Mouse (Mus musculus) heart, embryonic 14.5 days (tissue): ENCODE data around the gene Spata45. TPM values are rescaled to one million over a fixed set of nuclear protein-coding genes. Genes with fewer than 3 reads are reported as not detected.
A peak's percentile ranks its signal among the peaks of the same experiment; 100 is the strongest.

Source experiments
- ATAC-seq: fragments of 200-750 bp; cut with Nextera tagmentation; 2 replicates; pipeline ENCODE4 v1.8.0; 2017; ENCODE audit warnings: low read depth, moderate TSS enrichment; ENCODE audit not compliant: insufficient number of reproducible peaks, insufficient read depth, low FRiP score
- H3K27ac ChIP-seq, 2 experiments: fragments of 200-500 bp in 1 of 2; fragments of 300-500 bp in 1 of 2; sonication (generic) in 1 of 2; replicated peaks in 1 of 2; 2 replicates each; pipeline ENCODE4 v1.5.1; 2012 to 2014; ENCODE audit warnings: low read depth in 2 of 2, low read length in 2 of 2, control low read depth in 1 of 2, mild to moderate bottlenecking in 1 of 2, mixed read lengths in 1 of 2; ENCODE audit not compliant: control insufficient read depth in 1 of 2, insufficient read depth in 1 of 2
- H3K27me3 ChIP-seq: fragments of 300-500 bp; sonication (generic); 2 replicates; pipeline ENCODE4 v1.6.1; 2014; ENCODE audit warnings: mild to moderate bottlenecking, low read length, control low read depth; ENCODE audit not compliant: control insufficient read depth, insufficient read depth
- H3K36me3 ChIP-seq: fragments of 300-500 bp; sonication (generic); 2 replicates; pipeline ENCODE4 v1.6.1; 2014; ENCODE audit warnings: mild to moderate bottlenecking, control low read depth, low read length, mixed read lengths; ENCODE audit not compliant: control insufficient read depth, insufficient read depth
- H3K4me1 ChIP-seq, 2 experiments: fragments of 200-500 bp in 1 of 2; fragments of 300-500 bp in 1 of 2; sonication (generic) in 1 of 2; 2 replicates each; pipeline ENCODE4 v1.6.1; 2012 to 2014; ENCODE audit warnings: low read length in 2 of 2, control low read depth in 1 of 2, mixed read lengths in 1 of 2; ENCODE audit not compliant: control insufficient read depth in 2 of 2, insufficient read depth in 2 of 2
- H3K4me2 ChIP-seq: fragments of 300-500 bp; sonication (generic); 2 replicates; pipeline ENCODE4 v1.6.1; 2014; ENCODE audit warnings: mild to moderate bottlenecking, low read length
- H3K4me3 ChIP-seq, 2 experiments: fragments of 200-500 bp in 1 of 2; fragments of 300-500 bp in 1 of 2; sonication (generic) in 1 of 2; 2 replicates each; pipeline ENCODE4 v1.5.1; 2012 to 2014; ENCODE audit warnings: low read length in 2 of 2, mild to moderate bottlenecking in 2 of 2, control low read depth in 1 of 2, low read depth in 1 of 2, moderate library complexity in 1 of 2; ENCODE audit not compliant: control insufficient read depth in 1 of 2, insufficient read depth in 1 of 2
- H3K9ac ChIP-seq: fragments of 300-500 bp; sonication (generic); 2 replicates; pipeline ENCODE4 v1.6.1; 2014; ENCODE audit warnings: mild to moderate bottlenecking, low read length
- H3K9me3 ChIP-seq: fragments of 300-500 bp; sonication (generic); 2 replicates; pipeline ENCODE4 v1.6.1; 2016; ENCODE audit warnings: low read length, control low read depth; ENCODE audit not compliant: control insufficient read depth
- WGBS: fragments of 180-500 bp; shearing (Covaris S2); extraction: QIAGEN DNeasy Blood & Tissue Kit; methylation state at CpG from one replicate; pipeline ENCODE4 v1.1.7; 2014; 5-methylcytosine and 5-hydroxymethylcytosine counted together
- polyA plus RNA-seq: library from polyadenylated mRNA; unstranded; fragments of >200 nt; fragmentation: Nextera tagmentation; extraction: Ambion mirVana; gene quantifications from 2 replicates; pipeline ENCODE4 v1.2.1, GENCODE M21; 2014

Spata45 gene
- polyA plus RNA-seq, 1 experiment from 2014 or later = not detected

GRCm38 (mm10) chr1:191062241-191062780 lies 25.9 kb downstream of the Spata45 start:
- no peak for ATAC-seq
- peak overlapping the region; percentile 88 for H3K4me2 ChIP-seq
- H3K4me1 ChIP-seq = peaks cover 2 to 5% of the 10 kb centered on the region in 2 experiments; a peak in 3 of 4 replicates
- peaks cover 28% of the 10 kb centered on the region for H3K36me3 ChIP-seq
- no peaks in the 10 kb centered on the region for H3K27me3 ChIP-seq
- WGBS = 4% methylated on average over 15 of the region's 15 CpGs
- H3K27ac ChIP-seq = peak overlapping the region; percentile 53 to 60
- no peaks in the 10 kb centered on the region for H3K9me3 ChIP-seq
- peak overlapping the region; percentile 66 to 72 for H3K4me3 ChIP-seq
- peak overlapping the region; percentile 90 for H3K9ac ChIP-seq

- peaks cover 31% of the 10 kb centered on the region for H3K36me3 ChIP-seq
Observed at GRCm38 (mm10) chr1:191062781-191063485, 26.5 kb downstream of the Spata45 start, which contains the start of the genes Tatdn3 and Nsl1. Gene Tatdn3 (minus strand): TSS chr1:191062932. Gene Nsl1 (plus strand): TSS chr1:191063012.

DNA sequence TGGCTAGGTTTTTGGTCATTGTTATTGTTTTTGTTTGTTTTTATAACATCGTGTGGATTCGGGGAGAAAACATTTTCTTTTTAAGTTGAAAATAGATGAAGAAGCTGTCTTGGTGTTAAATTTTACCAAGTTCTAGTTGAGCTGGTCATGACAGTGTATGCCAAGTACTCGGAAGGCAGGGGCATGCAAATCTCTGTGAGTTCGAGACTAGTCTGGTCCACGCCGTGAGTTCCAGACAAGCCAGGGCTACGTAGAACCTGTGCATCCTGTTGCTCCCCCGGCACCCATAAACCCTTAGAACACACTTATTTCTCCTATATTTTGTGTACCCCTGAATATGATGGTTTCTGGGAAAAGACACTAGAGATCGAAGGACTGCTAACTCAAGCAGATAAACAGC lies 27.3 kb downstream of the Spata45 start:
- Histone ChIP-seq H3K27ac (no peak overlapping the region), H3K4me2 (peak overlapping the region; percentile 88), H3K27me3 (no peaks in the 10 kb centered on the region), H3K4me1 (peaks cover 2 to 5% of the 10 kb centered on the region in 2 experiments; a peak in 3 of 4 replicates), H3K36me3 (peaks cover 37% of the 10 kb centered on the region), H3K4me3 (peak overlapping the region; percentile 66 to 72), H3K9me3 (no peaks in the 10 kb centered on the region), H3K9ac (peak overlapping the region; percentile 90)
- no peak for ATAC-seq
- WGBS = 55% methylated on average over 9 of the region's 9 CpGs

More at GRCm38 (mm10) chr1:191062781-191063485, 26.5 kb downstream of the Spata45 start, which contains the start of the genes Tatdn3 and Nsl1:
- peak within 1 kb of the TSS; percentile 53 to 60 for H3K27ac ChIP-seq
- H3K9me3 ChIP-seq = no peaks in the 10 kb centered on the region
- ATAC-seq = peak; percentile 79
- WGBS = under 1% methylated on average over 56 of the region's 56 CpGs
- H3K27me3 ChIP-seq = no peaks in the 10 kb centered on the region
- H3K4me3 ChIP-seq = peak within 1 kb of the TSS; percentile 66 to 72
- H3K4me2 ChIP-seq = peak within 1 kb of the TSS; percentile 88
- H3K9ac ChIP-seq = peak within 1 kb of the TSS; percentile 90
- peaks cover 2 to 5% of the 10 kb centered on the region in 2 experiments; a peak in 3 of 4 replicates for H3K4me1 ChIP-seq

DNA sequence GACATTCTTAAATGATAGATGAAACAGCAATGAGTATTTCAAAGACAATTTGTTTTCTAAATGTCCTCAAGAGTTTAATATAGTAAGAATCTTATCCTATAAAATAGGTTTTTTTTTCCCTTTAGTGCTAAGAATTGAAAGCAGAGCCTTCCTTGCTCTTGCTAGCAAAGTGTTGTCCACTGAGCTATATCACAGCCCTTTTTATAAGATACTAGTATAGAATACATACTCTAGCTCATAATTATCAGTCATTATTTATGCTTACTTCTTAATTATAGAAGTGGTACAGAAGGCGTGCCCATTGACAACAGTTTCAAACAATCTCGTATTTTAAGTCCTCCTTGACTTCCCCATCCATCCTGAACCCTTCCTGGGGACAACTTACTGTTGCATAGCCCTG lies 28.1 kb downstream of the Spata45 start:
- Histone ChIP-seq H3K27ac (no peak overlapping the region), H3K9me3 (no peaks in the 10 kb centered on the region), H3K9ac (no peak overlapping the region), H3K4me3 (no peak overlapping the region), H3K4me2 (no peak overlapping the region), H3K27me3 (no peaks in the 10 kb centered on the region), H3K36me3 (peaks cover 45% of the 10 kb centered on the region), H3K4me1 (peaks cover 2 to 5% of the 10 kb centered on the region in 2 experiments; a peak in 3 of 4 replicates)
- WGBS = 84% methylated on average over 2 of the region's 2 CpGs
- ATAC-seq = no peak

GRCm38 (mm10) chr1:191065188-191065587 lies 28.7 kb downstream of the Spata45 start:
- H3K9ac ChIP-seq = no peak overlapping the region
- peaks cover 2 to 5% of the 10 kb centered on the region in 2 experiments; a peak in 3 of 4 replicates for H3K4me1 ChIP-seq
- no peak for ATAC-seq
- H3K27me3 ChIP-seq = no peaks in the 10 kb centered on the region
- 79% methylated on average over 4 of the region's 4 CpGs for WGBS
- H3K9me3 ChIP-seq = no peaks in the 10 kb centered on the region
- no peak overlapping the region for H3K4me3 ChIP-seq
- H3K4me2 ChIP-seq = no peak overlapping the region
- H3K27ac ChIP-seq = no peak overlapping the region
- H3K36me3 ChIP-seq = peaks cover 52% of the 10 kb centered on the region

DNA sequence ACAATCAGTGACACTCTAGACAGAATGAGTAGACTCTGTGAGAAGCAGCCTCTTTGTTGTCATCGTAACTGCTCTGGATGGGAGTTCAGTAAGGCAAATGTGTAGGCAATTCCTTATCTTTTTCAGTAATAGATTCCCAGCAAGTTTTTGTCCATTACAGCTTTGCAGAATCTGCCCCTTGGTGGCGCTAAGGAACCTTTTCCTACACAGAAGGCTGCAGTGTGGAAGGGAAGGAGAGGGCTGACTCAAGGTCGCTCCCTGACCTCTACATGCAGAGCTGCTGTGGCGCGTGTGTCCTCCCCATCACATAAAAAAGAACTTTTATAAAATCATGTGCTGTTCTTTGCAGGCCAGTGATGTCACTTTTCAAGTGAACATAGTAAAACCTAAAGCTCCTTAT lies 31.9 kb downstream of the Spata45 start:
- Histone ChIP-seq H3K9me3 (no peaks in the 10 kb centered on the region), H3K9ac (no peak overlapping the region), H3K4me3 (no peak overlapping the region), H3K4me2 (no peak overlapping the region), H3K27ac (no peak overlapping the region; a peak in 1 of 4 replicates), H3K4me1 (peaks cover 2% of the 10 kb centered on the region in 2 experiments; a peak in 2 of 4 replicates), H3K36me3 (peaks cover 83% of the 10 kb centered on the region), H3K27me3 (no peaks in the 10 kb centered on the region)
- no peak for ATAC-seq
- WGBS = 55% methylated on average over 5 of the region's 5 CpGs

- WGBS = 85% methylated on average over 4 of the region's 4 CpGs
- Histone ChIP-seq H3K9me3 (no peaks in the 10 kb centered on the region), H3K36me3 (peaks cover 95% of the 10 kb centered on the region), H3K27me3 (no peaks in the 10 kb centered on the region), H3K9ac (no peak overlapping the region), H3K27ac (no peak overlapping the region), H3K4me1 (peaks cover 0 to 3% of the 10 kb centered on the region in 2 experiments; a peak in 1 of 4 replicates), H3K4me3 (no peak overlapping the region), H3K4me2 (no peak overlapping the region)
- ATAC-seq = no peak
Observed at GRCm38 (mm10) chr1:191070259-191070658, 33.8 kb downstream of the Spata45 start.
